Mouse (Mus musculus) megakaryocyte, adult 5-6 weeks (primary cell): ENCODE measurements around the gene Gm20388. TPM values are rescaled to one million over a fixed set of nuclear protein-coding genes. Genes with fewer than 3 reads are reported as not detected.

ENCODE experiments used
- ATAC-seq: 2 replicates; pipeline ENCODE4 v1.8.0; 2016; ENCODE audit warnings: mild to moderate bottlenecking, inconsistent platforms; ENCODE audit not compliant: poor library complexity, severe bottlenecking
- total RNA-seq, 2 experiments: library from RNA; stranded (forward) in 1 of 2; stranded (reverse) in 1 of 2; fragments of 153-499, 151-499 nt in 1 of 2; fragments of 221-1000, 200-1000 nt in 1 of 2; gene quantifications; 2 replicates each; pipeline versions ENCODE4 v1.2.3 to v1.2.4; 2015 to 2017

The Gm20388 gene
- total RNA-seq, 2 experiments from 2014 or later = 7.6 to 15.5 TPM

- ATAC-seq = no peak
These were observed 2318.3 kb downstream of the Gm20388 start for GRCm38 (mm10) chr8:122228792-122229575.

- no peak for ATAC-seq
These were observed 2319.4 kb downstream of the Gm20388 start for GRCm38 (mm10) chr8:122229819-122230711.

- ATAC-seq = peak; percentile 51
These were observed 2320.2 kb downstream of the Gm20388 start for GRCm38 (mm10) chr8:122230712-122231337.

- ATAC-seq = no peak
These were observed 2323.4 kb downstream of the Gm20388 start for GRCm38 (mm10) chr8:122234055-122234454.

GRCm38 (mm10) chr8:122236521-122236920 is 2325.9 kb downstream of the Gm20388 start:
- ATAC-seq = no peak

- ATAC-seq = no peak
These were observed 2327.6 kb downstream of the Gm20388 start for GRCm38 (mm10) chr8:122238225-122238624.

GRCm38 (mm10) chr8:122238731-122239130 is 2328.1 kb downstream of the Gm20388 start:
- no peak for ATAC-seq

GRCm38 (mm10) chr8:122240241-122241026 is 2329.8 kb downstream of the Gm20388 start:
- no peak for ATAC-seq

GRCm38 (mm10) chr8:122243310-122243709 is 2332.7 kb downstream of the Gm20388 start:
- no peak for ATAC-seq

- ATAC-seq = no peak
These were observed 2334.5 kb downstream of the Gm20388 start for GRCm38 (mm10) chr8:122245161-122245560.

- no peak for ATAC-seq
These were observed 2335.9 kb downstream of the Gm20388 start for GRCm38 (mm10) chr8:122246257-122247211.

GRCm38 (mm10) chr8:122251739-122252138 is 2341.1 kb downstream of the Gm20388 start:
- ATAC-seq = no peak

GRCm38 (mm10) chr8:122252366-122252765 is 2341.7 kb downstream of the Gm20388 start:
- ATAC-seq = no peak

- ATAC-seq = peak; percentile 56
These were observed 2348.7 kb downstream of the Gm20388 start for GRCm38 (mm10) chr8:122259351-122259750.

- no peak for ATAC-seq
These were observed 2350.1 kb downstream of the Gm20388 start for GRCm38 (mm10) chr8:122260755-122261154.

GRCm38 (mm10) chr8:122262835-122263234 is 2352.2 kb downstream of the Gm20388 start:
- no peak for ATAC-seq

- ATAC-seq = peak; percentile 72
These were observed 2353.6 kb downstream of the Gm20388 start for GRCm38 (mm10) chr8:122264243-122264642.

- ATAC-seq = no peak
These were observed 2354.9 kb downstream of the Gm20388 start for GRCm38 (mm10) chr8:122265522-122265921.

- no peak for ATAC-seq
These were observed 2356.2 kb downstream of the Gm20388 start for GRCm38 (mm10) chr8:122266867-122267266.
